Mouse (Mus musculus) heart, postnatal 0 days (tissue): ENCODE measurements around the gene Ppid. TPM values are rescaled to one million over a fixed set of nuclear protein-coding genes. Genes with fewer than 3 reads are reported as not detected.

Experiments used
- ATAC-seq: fragments of 200-750 bp; cut with Nextera tagmentation; 2 replicates; pipeline ENCODE4 v1.8.0; 2017; ENCODE audit warnings: low read depth, moderate number of reproducible peaks, moderate library complexity; ENCODE audit not compliant: insufficient read depth
- DNase-seq: peaks from one replicate; pipeline ENCODE4 v3.0.0-alpha.2; 2016; ENCODE audit warnings: low spot score
- H3K27ac ChIP-seq: fragments of 300-500 bp; sonication (generic); 2 replicates; pipeline ENCODE4 v1.5.1; 2014; ENCODE audit warnings: low read depth, mild to moderate bottlenecking
- H3K27me3 ChIP-seq: fragments of 300-500 bp; sonication (generic); 2 replicates; pipeline ENCODE4 v1.6.1; 2014; ENCODE audit warnings: low read length, mixed read lengths; ENCODE audit not compliant: control insufficient read depth, insufficient read depth
- H3K36me3 ChIP-seq: fragments of 300-500 bp; sonication (generic); replicated peaks from 2 replicates; pipeline ENCODE4 v1.6.1; 2014; ENCODE audit warnings: low read length, mixed read lengths; ENCODE audit not compliant: control insufficient read depth, insufficient read depth
- H3K4me1 ChIP-seq: fragments of 300-500 bp; sonication (generic); 2 replicates; pipeline ENCODE4 v1.6.1; 2014; ENCODE audit warnings: antibody characterized with exemption; ENCODE audit not compliant: control insufficient read depth, insufficient read depth
- H3K4me2 ChIP-seq: fragments of 300-500 bp; sonication (generic); 2 replicates; pipeline ENCODE4 v1.6.1; 2014; ENCODE audit warnings: low read depth, mild to moderate bottlenecking, low read length, moderate library complexity
- H3K4me3 ChIP-seq: fragments of 300-500 bp; sonication (generic); 2 replicates; pipeline ENCODE4 v1.5.1; 2014; ENCODE audit warnings: low read depth, low read length
- H3K9ac ChIP-seq: fragments of 300-500 bp; sonication (generic); replicated peaks from 2 replicates; pipeline ENCODE4 v1.6.1; 2014; ENCODE audit warnings: low read depth, low read length, mixed read lengths
- H3K9me3 ChIP-seq: fragments of 300-500 bp; sonication (generic); replicated peaks from 2 replicates; pipeline ENCODE4 v1.6.1; 2016; ENCODE audit warnings: low read length; ENCODE audit not compliant: control insufficient read depth
- CTCF ChIP-seq: IDR thresholded peaks from 2 replicates; pipeline ENCODE4 v1.5.1; 2016; ENCODE audit warnings: antibody characterized with exemption, control low read depth, low read depth
- EP300 ChIP-seq: IDR thresholded peaks from 2 replicates; pipeline ENCODE4 v1.6.1; 2016; ENCODE audit warnings: antibody characterized with exemption, low read depth
- WGBS: fragments of 180-500 bp; shearing (Covaris S2); extraction: QIAGEN DNeasy Blood & Tissue Kit; methylation state at CpG from one replicate; pipeline ENCODE4 v1.1.7; 2014; 5-methylcytosine and 5-hydroxymethylcytosine counted together
- polyA plus RNA-seq: library from polyadenylated mRNA; unstranded; fragments of >200 nt; fragmentation: Nextera tagmentation; extraction: Ambion mirVana; gene quantifications from 2 replicates; pipeline ENCODE4 v1.2.1, GENCODE M21; 2015
- total RNA-seq: library from RNA; depleted of rRNA; stranded (reverse); fragments of >200 nt; gene quantifications from 2 replicates; pipeline ENCODE4 v1.2.3, GENCODE M21; 2014; ENCODE audit warnings: low replicate concordance; rRNA removed

Gene Ppid
- total and polyA plus RNA-seq, 2 experiments from 2014 or later, result 28.5 to 52.0 TPM

- Histone ChIP-seq H3K27me3 (no peaks in the 10 kb centered on the region), H3K9me3 (no peaks in the 10 kb centered on the region), H3K4me1 (peaks cover 3% of the 10 kb centered on the region; the same call in 1 of the 2 replicates), H3K36me3 (peaks cover 22% of the 10 kb centered on the region), H3K4me2 (peak within 1 kb of the TSS; percentile 75), H3K27ac (peak within 1 kb of the TSS; percentile 89), H3K4me3 (peak within 1 kb of the TSS; percentile 65), H3K9ac (peak within 1 kb of the TSS; percentile 76)
- peak; percentile 60 for DNase-seq
- TF ChIP-seq CTCF (no peak), EP300 (no peak)
- ATAC-seq, result peak; percentile 28
- WGBS, result under 1% methylated on average over 11 of the region's 11 CpGs
Measured at GRCm38 (mm10) chr3:79629416-79629730, 38.2 kb downstream of the Ppid start, which contains the start of gene Etfdh. Etfdh (minus strand) TSS chr3:79629500.

GRCm38 (mm10) chr3:79652129-79652528 lies 61.0 kb downstream of the Ppid start:
- 84% methylated on average over 6 of the region's 6 CpGs for WGBS
- H3K9ac ChIP-seq, result no peak overlapping the region
- no peaks in the 10 kb centered on the region for H3K4me1 ChIP-seq
- no peak overlapping the region for H3K27ac ChIP-seq
- H3K4me3 ChIP-seq, result no peak overlapping the region
- DNase-seq (no peak), ATAC-seq (no peak)
- no peaks in the 10 kb centered on the region for H3K9me3 ChIP-seq
- no peaks in the 10 kb centered on the region for H3K27me3 ChIP-seq
- no peaks in the 10 kb centered on the region for H3K36me3 ChIP-seq
- H3K4me2 ChIP-seq, result no peak overlapping the region
- TF ChIP-seq EP300, result no peak
- no peak for TF ChIP-seq CTCF

Other genes starting within 250 kb of the Ppid start
- gene Fnip2, start 23.5 kb upstream of the Ppid start, total RNA-seq, result 10.5 and 18.3 TPM in 2 replicates
- gene Fnip2, start 23.5 kb upstream of the Ppid start, polyA plus RNA-seq, result 1.4 and 2.1 TPM in 2 replicates
- 11.9 and 20.8 TPM in 2 replicates for gene 4930579G24Rik, start 37.7 kb downstream of the Ppid start, total RNA-seq
- 12.0 and 12.8 TPM in 2 replicates for gene 4930579G24Rik, start 37.7 kb downstream of the Ppid start, polyA plus RNA-seq
- 146 and 288 TPM in 2 replicates for gene Etfdh, start 38.2 kb downstream of the Ppid start, total RNA-seq
- gene Etfdh, start 38.2 kb downstream of the Ppid start, polyA plus RNA-seq, result 518 and 530 TPM in 2 replicates
- gene Rxfp1, start 146.5 kb downstream of the Ppid start, total RNA-seq, result 18.4 and 27.6 TPM in 2 replicates
- 5.4 and 6.3 TPM in 2 replicates for gene Rxfp1, start 146.5 kb downstream of the Ppid start, polyA plus RNA-seq